Mouse (Mus musculus) cerebellum, adult 8-10 months (tissue): ENCODE data around the gene Nagpa.
"Not testable (repeated sequence)": the region's sequence is repeated elsewhere in the genome, so short reads cannot be mapped to it uniquely, and the experiment has no call there.

Experiments used
- DNase-seq: peaks from one replicate; pipeline ENCODE4 v3.0.0; 2022

Nagpa gene

GRCm38 (mm10) chr16:5203668-5204433, at the start of gene Nagpa:
Gene Nagpa, minus strand, starts transcription at chr16:5204012.
- peak; percentile 76 for DNase-seq

GRCm38 (mm10) chr16:5252260-5252659, 48.4 kb upstream of the Nagpa start:
- no peak for DNase-seq

DNA sequence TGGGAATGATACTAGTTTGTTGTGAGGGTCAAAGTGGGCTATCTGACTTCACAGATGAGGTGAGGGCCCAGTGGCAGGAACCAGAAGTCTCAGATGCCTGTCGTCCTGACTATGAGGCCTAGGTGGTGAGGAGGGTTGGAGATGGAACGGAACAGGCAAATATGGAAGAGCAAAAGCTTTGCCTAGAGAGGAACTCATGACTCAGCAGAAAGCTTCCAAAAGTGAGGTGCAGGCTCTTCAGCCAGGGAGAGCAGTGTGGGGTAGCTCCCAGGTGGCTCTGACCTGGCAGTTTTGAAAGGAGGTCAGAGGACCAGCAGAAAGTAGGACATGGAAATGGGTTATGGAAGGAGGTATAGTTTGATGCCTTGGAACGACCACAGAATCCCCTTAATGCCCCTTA, 47.1 kb upstream of the Nagpa start:
- DNase-seq = no peak

- DNase-seq = peak; percentile 40
Measured at GRCm38 (mm10) chr16:5244411-5244810, 40.6 kb upstream of the Nagpa start.

DNA sequence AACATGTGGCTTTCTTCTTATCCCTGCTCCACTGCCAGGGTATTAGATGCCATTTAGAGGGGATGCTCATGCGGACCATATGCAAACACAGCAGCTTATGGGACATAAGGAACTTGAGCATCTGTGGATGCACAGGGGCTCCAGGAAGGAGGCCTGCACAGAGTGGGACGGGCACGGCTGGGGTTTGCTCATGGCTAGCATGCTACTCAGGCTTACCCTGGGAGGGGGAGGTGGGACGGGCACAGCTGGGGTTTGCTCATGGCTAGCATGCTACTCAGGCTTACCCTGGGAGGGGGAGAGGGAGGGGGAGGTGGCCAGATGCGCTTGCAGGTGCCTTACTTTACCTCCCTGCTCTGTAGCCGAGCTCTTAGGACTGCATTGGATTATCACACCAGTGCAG, 39.1 kb upstream of the Nagpa start:
- DNase-seq = no peak

- DNase-seq = no peak
Measured at GRCm38 (mm10) chr16:5242355-5242754, 38.5 kb upstream of the Nagpa start.

- DNase-seq = peak; percentile 91
Measured at GRCm38 (mm10) chr16:5233418-5234313, 29.9 kb upstream of the Nagpa start, which contains the start of gene Alg1. Gene Alg1, plus strand, starts transcription at chr16:5233621.

GRCm38 (mm10) chr16:5232982-5233381, 29.2 kb upstream of the Nagpa start:
- DNase-seq = no peak

DNA sequence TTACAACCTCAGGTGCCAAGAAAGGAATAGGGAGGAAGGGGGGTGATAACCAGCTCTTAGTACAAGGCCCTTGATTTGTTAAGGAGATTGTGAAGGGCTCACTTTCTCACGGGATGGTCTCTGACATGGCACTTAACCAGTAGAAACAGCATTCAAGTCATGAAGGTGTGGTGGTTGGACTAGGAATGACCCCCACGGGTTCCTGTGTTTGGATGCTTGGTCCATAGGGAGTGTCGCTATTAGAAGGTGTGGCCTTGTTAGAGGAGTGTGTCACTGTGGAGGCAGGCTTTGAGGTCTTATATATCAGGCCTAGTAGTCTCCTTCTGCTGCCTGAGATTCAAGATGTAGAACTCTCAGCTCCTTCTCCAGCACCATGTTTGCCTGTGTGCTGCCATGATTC, 24.3 kb upstream of the Nagpa start:
- DNase-seq = not testable (repeated sequence)

- not testable (repeated sequence) for DNase-seq
Measured at GRCm38 (mm10) chr16:5227501-5227900, 23.7 kb upstream of the Nagpa start.

GRCm38 (mm10) chr16:5226534-5226933, 22.7 kb upstream of the Nagpa start:
- DNase-seq = not testable (repeated sequence)

GRCm38 (mm10) chr16:5222140-5222539, 18.3 kb upstream of the Nagpa start, which contains the start of gene AU021092:
Gene AU021092, minus strand, starts transcription at chr16:5222299.
- DNase-seq = no peak

- DNase-seq = no peak
Measured at GRCm38 (mm10) chr16:5221403-5221802, 17.6 kb upstream of the Nagpa start.

DNA sequence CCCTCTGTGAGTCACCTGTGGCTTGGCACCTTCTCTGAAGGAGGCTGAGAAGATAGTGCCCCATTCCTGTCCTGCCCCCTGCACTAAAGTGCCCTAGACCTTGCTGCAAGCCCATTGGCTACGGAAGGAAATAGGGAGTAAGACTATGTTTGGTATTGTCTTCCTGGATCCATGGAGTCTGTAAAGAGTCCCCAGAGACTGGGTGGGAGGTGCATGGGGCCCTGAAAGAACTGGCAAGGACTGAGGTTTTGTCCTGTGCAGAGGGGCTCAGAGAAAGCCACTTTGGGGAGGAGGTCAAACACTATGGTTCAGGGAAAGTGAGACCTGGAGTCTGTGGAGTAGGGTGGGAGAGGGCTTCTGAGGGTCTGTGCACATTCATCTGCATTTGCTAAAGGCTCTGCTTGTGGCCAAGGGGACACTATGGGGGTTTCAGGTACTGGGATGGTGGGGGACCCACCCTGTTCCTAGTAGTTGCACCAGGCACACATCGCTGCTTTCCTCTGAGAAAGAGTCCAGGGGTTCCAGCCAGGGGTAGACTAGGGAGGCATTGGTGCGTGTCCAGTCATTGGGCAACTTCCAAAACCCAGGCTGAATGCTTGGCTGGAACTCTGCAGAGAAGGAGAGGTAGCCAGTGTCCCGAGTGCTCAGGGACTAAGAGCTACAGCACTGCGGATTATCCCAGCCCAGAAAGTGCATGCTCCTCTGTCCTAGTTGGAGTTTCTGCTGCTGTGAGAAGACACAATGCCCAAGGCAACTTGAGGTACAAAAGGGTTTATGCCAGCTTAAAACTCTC, 13.7 kb upstream of the Nagpa start:
- no peak for DNase-seq

GRCm38 (mm10) chr16:5216686-5217085, 12.9 kb upstream of the Nagpa start:
- no peak for DNase-seq

DNA sequence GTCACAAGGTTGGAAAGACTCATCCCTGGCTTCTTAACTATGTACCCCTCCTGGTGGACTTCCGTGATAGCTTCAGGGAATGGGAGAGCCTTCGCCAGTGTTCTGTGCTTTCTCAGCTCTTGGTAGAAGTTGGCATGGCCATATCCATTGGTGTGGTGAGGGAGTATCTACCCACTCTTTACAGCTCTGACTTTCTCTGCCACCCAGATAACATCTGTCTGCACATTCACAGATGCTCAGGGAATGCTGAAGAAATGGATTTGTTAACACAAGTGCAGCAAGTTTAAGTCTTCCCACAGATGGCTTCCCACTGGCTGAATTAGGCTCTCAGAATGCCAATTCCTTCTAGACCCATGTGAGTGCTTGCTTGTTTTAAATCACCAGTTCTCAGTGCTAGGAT, 10.3 kb upstream of the Nagpa start:
- no peak for DNase-seq

- DNase-seq = no peak
Measured at GRCm38 (mm10) chr16:5212150-5212549, 8.3 kb upstream of the Nagpa start.

GRCm38 (mm10) chr16:5210365-5210764, 6.6 kb upstream of the Nagpa start:
- DNase-seq = no peak

DNA sequence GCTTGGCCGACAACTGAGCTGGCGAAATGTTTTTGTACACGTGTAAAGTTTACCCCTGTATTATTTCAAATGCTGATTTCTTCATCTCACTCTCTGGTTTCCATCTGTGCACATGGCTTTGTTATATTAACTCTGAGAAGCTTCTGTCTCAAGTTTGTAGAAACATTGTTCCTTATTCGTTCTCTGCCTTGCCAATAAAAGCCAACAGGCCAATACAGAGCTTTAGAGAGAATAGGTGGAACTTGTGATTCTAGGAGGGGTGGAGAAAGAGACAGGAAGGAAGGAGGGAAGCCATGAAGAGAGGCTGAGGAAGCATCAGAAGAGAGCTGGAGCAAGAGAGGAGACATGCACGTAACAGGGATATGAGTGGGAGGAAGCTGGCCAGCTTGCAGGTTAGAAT, 2.2 kb upstream of the Nagpa start:
- DNase-seq = no peak

GRCm38 (mm10) chr16:5205431-5205970, 1.7 kb upstream of the Nagpa start:
- DNase-seq = no peak

GRCm38 (mm10) chr16:5203200-5203599, 612 bp downstream of the Nagpa start:
- DNase-seq = no peak

- peak; percentile 41 for DNase-seq
Measured at GRCm38 (mm10) chr16:5202681-5203080, 1.1 kb downstream of the Nagpa start.

GRCm38 (mm10) chr16:5195080-5195479, 8.7 kb downstream of the Nagpa start:
- peak; percentile 59 for DNase-seq
